Mouse (Mus musculus): ENCODE measurements at regions not wholly inside any gene's neighbourhood (a gene's known extent, or its start where the extent isn't known, plus 50 kb on each side); places are given as distances from the start of the nearest gene placed in this dataset.

GRCm38 (mm10) chr4:82101837-82102236 is 603.7 kb downstream of the Nfib start:
- WGBS, result 95% methylated on average over 1 of the region's 1 CpGs
- ATAC-seq (replicated peaks; ENCODE audit: insufficient number of reproducible peaks, low FRiP score, low TSS enrichment, low read depth), result no peak
- no peak overlapping the region for H3K4me3 ChIP-seq (ENCODE audit: low read depth, low read length)

GRCm38 (mm10) chr4:82099970-82100368 is 605.6 kb downstream of the Nfib start:
- H3K9me3 ChIP-seq (replicated peaks; ENCODE audit: control insufficient read depth, low read length), result no peaks in the 10 kb centered on the region
- ATAC-seq (replicated peaks; ENCODE audit: insufficient number of reproducible peaks, low FRiP score, low TSS enrichment, low read depth), result no peak
- H3K4me2 ChIP-seq (ENCODE audit: low read depth, low read length), result no peak overlapping the region
- H3K4me1 ChIP-seq (ENCODE audit: control insufficient read depth, insufficient read depth, low read length), result no peaks in the 10 kb centered on the region
- H3K4me3 ChIP-seq (ENCODE audit: low read depth, low read length), result no peak overlapping the region
- no peak overlapping the region for H3K9ac ChIP-seq (replicated peaks; ENCODE audit: low read length)
- 69% methylated on average over 6 of the region's 6 CpGs for WGBS
- no peaks in the 10 kb centered on the region for H3K27me3 ChIP-seq (ENCODE audit: control insufficient read depth, insufficient read depth, low read length)
- DNase-seq (ENCODE audit: low spot score), result peak; percentile 19
- no peaks in the 10 kb centered on the region for H3K36me3 ChIP-seq (replicated peaks; ENCODE audit: control insufficient read depth, insufficient read depth, low read depth, low read length)
- H3K27ac ChIP-seq (replicated peaks; ENCODE audit: low read depth, low read length), result no peak overlapping the region

More at GRCm38 (mm10) chr4:82101837-82102236, 603.7 kb downstream of the Nfib start:
- no peaks in the 10 kb centered on the region for H3K9me3 ChIP-seq (replicated peaks; ENCODE audit: control insufficient read depth, low read length)
- H3K4me2 ChIP-seq (ENCODE audit: low read depth, low read length), result no peak overlapping the region
- H3K27ac ChIP-seq (replicated peaks; ENCODE audit: low read depth, low read length), result no peak overlapping the region
- no peak overlapping the region for H3K9ac ChIP-seq (replicated peaks; ENCODE audit: low read length)
- H3K4me1 ChIP-seq (ENCODE audit: control insufficient read depth, insufficient read depth, low read length), result no peaks in the 10 kb centered on the region
- DNase-seq (ENCODE audit: low spot score), result no peak
- no peaks in the 10 kb centered on the region for H3K36me3 ChIP-seq (replicated peaks; ENCODE audit: control insufficient read depth, insufficient read depth, low read depth, low read length)
- no peaks in the 10 kb centered on the region for H3K27me3 ChIP-seq (ENCODE audit: control insufficient read depth, insufficient read depth, low read length)

DNA sequence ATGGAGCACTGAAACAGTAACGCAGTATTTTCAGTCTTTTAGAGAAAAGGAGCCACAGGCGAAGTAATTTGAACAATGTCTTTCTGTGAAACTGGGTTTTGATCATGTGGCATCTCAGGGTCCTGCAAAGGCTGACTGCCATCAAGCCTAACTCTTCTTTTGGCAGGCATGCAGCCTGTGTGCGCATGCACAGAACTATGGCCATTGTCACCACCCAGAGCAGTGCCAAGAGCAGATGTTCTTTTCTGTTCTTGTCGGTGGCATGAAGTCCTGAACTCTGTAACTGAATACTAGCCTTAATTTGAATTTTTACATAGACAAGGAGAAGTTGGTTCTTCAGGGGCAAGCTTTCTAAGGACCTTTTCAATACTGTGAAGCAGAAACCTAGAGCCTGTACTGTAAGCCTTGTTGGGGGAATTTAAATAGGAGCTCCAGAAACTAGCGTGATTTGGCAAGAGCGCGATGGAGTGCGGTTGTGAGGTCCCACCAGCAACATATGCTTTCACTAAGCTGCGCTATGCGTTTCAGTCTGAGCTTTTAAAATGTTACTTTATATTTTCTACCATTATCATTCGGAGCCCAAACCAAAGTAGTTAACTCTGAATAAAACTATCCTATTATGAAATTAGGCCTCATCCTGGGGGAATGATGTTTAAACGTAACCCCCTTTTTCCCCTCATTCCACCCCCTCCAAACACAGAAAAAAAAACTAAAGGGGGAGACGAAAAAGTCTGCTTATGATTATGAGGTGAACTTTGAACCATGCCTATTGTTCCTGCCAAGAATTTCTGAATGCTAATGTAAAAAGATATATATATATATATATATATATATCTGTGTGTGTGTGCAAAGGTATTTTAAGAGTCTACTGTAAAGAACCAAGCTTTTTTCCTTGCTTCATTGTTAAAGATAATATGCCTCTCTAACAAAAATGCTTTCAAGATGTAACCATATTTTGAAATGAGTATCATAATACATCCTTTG is 606.3 kb downstream of the Nfib start:
- no peak overlapping the region for H3K4me3 ChIP-seq (ENCODE audit: low read depth, low read length)
- H3K27me3 ChIP-seq (ENCODE audit: control insufficient read depth, insufficient read depth, low read length), result no peaks in the 10 kb centered on the region
- no peak for ATAC-seq (replicated peaks; ENCODE audit: insufficient number of reproducible peaks, low FRiP score, low TSS enrichment, low read depth)
- no peaks in the 10 kb centered on the region for H3K4me1 ChIP-seq (ENCODE audit: control insufficient read depth, insufficient read depth, low read length)
- WGBS, result 70% methylated on average over 13 of the region's 13 CpGs
- H3K36me3 ChIP-seq (replicated peaks; ENCODE audit: control insufficient read depth, insufficient read depth, low read depth, low read length), result no peaks in the 10 kb centered on the region
- H3K27ac ChIP-seq (replicated peaks; ENCODE audit: low read depth, low read length), result 0 out of 2 replicates have a peak overlapping the region, but pooled peaks have one; percentile 3
- peak; percentile 43 for DNase-seq (ENCODE audit: low spot score)
- no peak overlapping the region for H3K9ac ChIP-seq (replicated peaks; ENCODE audit: low read length)
- no peaks in the 10 kb centered on the region for H3K9me3 ChIP-seq (replicated peaks; ENCODE audit: control insufficient read depth, low read length)
- no peak overlapping the region for H3K4me2 ChIP-seq (ENCODE audit: low read depth, low read length)

DNA sequence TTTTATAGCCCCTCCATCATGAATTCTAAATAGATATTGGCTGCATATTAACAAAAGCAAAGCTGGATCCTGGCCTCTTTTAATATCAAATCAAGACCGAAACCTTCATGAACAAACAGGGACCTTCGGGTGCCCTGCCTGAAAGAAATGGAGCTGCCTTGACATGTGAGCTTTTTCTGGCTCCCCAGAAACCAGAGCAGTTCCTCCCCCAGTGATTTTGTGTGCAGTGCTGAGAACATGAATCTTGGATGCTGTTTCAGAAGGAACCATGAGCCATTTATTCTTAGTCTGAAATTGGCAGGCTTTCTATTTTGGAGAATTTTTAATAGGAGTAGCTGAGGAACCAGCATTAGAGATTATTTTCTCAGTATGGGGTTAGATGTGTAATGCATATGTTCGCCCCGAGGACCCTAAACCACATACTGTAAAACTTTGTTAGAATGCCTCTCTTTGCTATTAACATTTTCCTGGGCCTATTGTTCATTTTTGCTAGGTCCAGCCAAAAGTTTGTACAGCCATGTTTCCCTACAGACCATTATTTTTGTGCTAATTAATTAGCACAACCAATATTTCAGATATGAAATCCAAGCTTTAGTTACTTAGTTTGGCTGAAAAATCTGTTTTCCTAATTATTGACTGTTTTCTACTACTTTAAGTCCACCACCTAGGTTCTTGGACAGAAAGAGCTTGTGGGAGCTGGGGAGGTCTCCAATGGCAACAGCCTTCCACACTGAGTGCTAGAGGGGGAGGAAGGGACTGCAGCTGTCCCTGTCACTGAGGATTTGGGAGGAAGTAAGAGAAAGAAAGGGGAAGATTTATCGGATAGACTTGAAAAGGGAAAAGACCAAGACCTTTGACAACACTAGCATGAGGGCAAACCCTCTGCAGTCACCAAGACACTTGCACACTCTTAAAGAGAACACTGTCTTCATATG is 613.0 kb downstream of the Nfib start:
- Histone ChIP-seq H3K9ac (replicated peaks; ENCODE audit: low read length) (no peak overlapping the region), H3K36me3 (replicated peaks; ENCODE audit: control insufficient read depth, insufficient read depth, low read depth, low read length) (no peaks in the 10 kb centered on the region), H3K9me3 (replicated peaks; ENCODE audit: control insufficient read depth, low read length) (no peaks in the 10 kb centered on the region), H3K4me1 (ENCODE audit: control insufficient read depth, insufficient read depth, low read length) (no peaks in the 10 kb centered on the region), H3K27me3 (ENCODE audit: control insufficient read depth, insufficient read depth, low read length) (no peaks in the 10 kb centered on the region), H3K4me3 (ENCODE audit: low read depth, low read length) (no peak overlapping the region), H3K27ac (replicated peaks; ENCODE audit: low read depth, low read length) (no peak overlapping the region), H3K4me2 (ENCODE audit: low read depth, low read length) (no peak overlapping the region)
- ATAC-seq (replicated peaks; ENCODE audit: insufficient number of reproducible peaks, low FRiP score, low TSS enrichment, low read depth) (no peak), DNase-seq (ENCODE audit: low spot score) (no peak)
- 82% methylated on average over 5 of the region's 5 CpGs for WGBS

- no peak overlapping the region for H3K27ac ChIP-seq (replicated peaks; ENCODE audit: low read depth, low read length)
- ATAC-seq (replicated peaks; ENCODE audit: insufficient number of reproducible peaks, low FRiP score, low TSS enrichment, low read depth) (no peak), DNase-seq (ENCODE audit: low spot score) (no peak)
- H3K4me2 ChIP-seq (ENCODE audit: low read depth, low read length), result no peak overlapping the region
- no peak overlapping the region for H3K9ac ChIP-seq (replicated peaks; ENCODE audit: low read length)
- H3K27me3 ChIP-seq (ENCODE audit: control insufficient read depth, insufficient read depth, low read length), result no peaks in the 10 kb centered on the region
- H3K4me3 ChIP-seq (ENCODE audit: low read depth, low read length), result no peak overlapping the region
- no peaks in the 10 kb centered on the region for H3K4me1 ChIP-seq (ENCODE audit: control insufficient read depth, insufficient read depth, low read length)
- no peaks in the 10 kb centered on the region for H3K36me3 ChIP-seq (replicated peaks; ENCODE audit: control insufficient read depth, insufficient read depth, low read depth, low read length)
- 92% methylated on average over 5 of the region's 5 CpGs for WGBS
- H3K9me3 ChIP-seq (replicated peaks; ENCODE audit: control insufficient read depth, low read length), result no peaks in the 10 kb centered on the region
These were observed 615.9 kb downstream of the Nfib start for GRCm38 (mm10) chr4:82089657-82090056.

DNA sequence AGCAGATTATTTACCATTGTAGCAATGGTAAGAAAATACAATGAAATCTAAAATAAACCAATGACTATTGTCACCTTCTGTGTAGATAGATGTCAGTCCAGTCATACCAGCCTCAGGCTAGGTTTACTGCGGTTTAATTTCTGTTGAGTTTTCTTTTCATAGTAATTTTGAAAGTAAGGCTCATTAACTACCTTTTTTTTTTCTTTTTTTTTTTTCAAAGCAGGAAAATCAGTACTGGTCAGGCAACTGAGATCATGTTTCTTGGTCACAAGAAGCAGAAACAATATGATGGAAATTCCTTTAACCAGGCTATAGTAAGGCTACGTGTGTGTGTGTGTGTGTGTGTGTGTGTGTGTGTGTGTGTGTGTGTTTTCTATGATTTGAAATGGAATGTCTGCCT is 622.0 kb downstream of the Nfib start:
- Histone ChIP-seq H3K27ac (replicated peaks; ENCODE audit: low read depth, low read length) (no peak overlapping the region), H3K27me3 (ENCODE audit: control insufficient read depth, insufficient read depth, low read length) (no peaks in the 10 kb centered on the region), H3K9ac (replicated peaks; ENCODE audit: low read length) (no peak overlapping the region), H3K36me3 (replicated peaks; ENCODE audit: control insufficient read depth, insufficient read depth, low read depth, low read length) (no peaks in the 10 kb centered on the region), H3K4me2 (ENCODE audit: low read depth, low read length) (no peak overlapping the region), H3K4me3 (ENCODE audit: low read depth, low read length) (no peak overlapping the region), H3K4me1 (ENCODE audit: control insufficient read depth, insufficient read depth, low read length) (no peaks in the 10 kb centered on the region), H3K9me3 (replicated peaks; ENCODE audit: control insufficient read depth, low read length) (no peaks in the 10 kb centered on the region)
- WGBS, result 57% methylated on average over 2 of the region's 2 CpGs
- ATAC-seq (replicated peaks; ENCODE audit: insufficient number of reproducible peaks, low FRiP score, low TSS enrichment, low read depth) (no peak), DNase-seq (ENCODE audit: low spot score) (no peak)

GRCm38 (mm10) chr4:82068050-82068449 is 625.4 kb upstream of the Mpdz start:
- no peaks in the 10 kb centered on the region for H3K9me3 ChIP-seq (replicated peaks; ENCODE audit: control insufficient read depth, low read length)
- H3K4me2 ChIP-seq (ENCODE audit: low read depth, low read length), result no peak overlapping the region
- no peaks in the 10 kb centered on the region for H3K36me3 ChIP-seq (replicated peaks; ENCODE audit: control insufficient read depth, insufficient read depth, low read depth, low read length)
- no peak overlapping the region for H3K9ac ChIP-seq (replicated peaks; ENCODE audit: low read length)
- ATAC-seq (replicated peaks; ENCODE audit: insufficient number of reproducible peaks, low FRiP score, low TSS enrichment, low read depth) (no peak), DNase-seq (ENCODE audit: low spot score) (no peak)
- H3K27ac ChIP-seq (replicated peaks; ENCODE audit: low read depth, low read length), result no peak overlapping the region
- no peaks in the 10 kb centered on the region for H3K4me1 ChIP-seq (ENCODE audit: control insufficient read depth, insufficient read depth, low read length)
- 73% methylated on average over 3 of the region's 3 CpGs for WGBS
- no peaks in the 10 kb centered on the region for H3K27me3 ChIP-seq (ENCODE audit: control insufficient read depth, insufficient read depth, low read length)
- H3K4me3 ChIP-seq (ENCODE audit: low read depth, low read length), result no peak overlapping the region
